Mouse (Mus musculus) bone marrow, adult 2 months (tissue): Measurements from ENCODE around the gene Tnik. TPM values are rescaled to one million over a fixed set of nuclear protein-coding genes. Genes with fewer than 3 reads are reported as not detected.

ENCODE experiments used
- H3K27ac ChIP-seq: fragments of 200-500 bp; 2 replicates; pipeline ENCODE4 v1.5.1; 2012; ENCODE audit warnings: low read depth, mild to moderate bottlenecking, control low read depth, inconsistent platforms, low read length; ENCODE audit not compliant: control insufficient read depth, poor library complexity, insufficient read depth
- H3K4me1 ChIP-seq: fragments of 200-500 bp; 2 replicates; pipeline ENCODE4 v1.6.1; 2011; ENCODE audit warnings: low read length; ENCODE audit not compliant: control insufficient read depth, insufficient read depth
- H3K4me3 ChIP-seq: fragments of 200-500 bp; replicated peaks from 2 replicates; pipeline ENCODE3; 2011; ENCODE audit warnings: mild to moderate bottlenecking, low read depth, low read length, control low read depth; ENCODE audit not compliant: control insufficient read depth
- CTCF ChIP-seq: fragments of 200-500 bp; IDR thresholded peaks from 2 replicates; pipeline ENCODE4 v1.5.1; 2011; ENCODE audit warnings: low read length, control low read depth; ENCODE audit not compliant: control insufficient read depth, insufficient read depth
- POLR2A ChIP-seq: fragments of 200-500 bp; IDR thresholded peaks from 2 replicates; pipeline ENCODE4 v1.6.1; 2011; ENCODE audit warnings: low read depth, mild to moderate bottlenecking, control low read depth, low read length, borderline replicate concordance; ENCODE audit not compliant: control insufficient read depth
- WGBS: fragments of 180-500 bp; shearing (Covaris S2); methylation state at CpG from one replicate; pipeline ENCODE4 v1.1.7; 2018; 5-methylcytosine and 5-hydroxymethylcytosine counted together
- polyA plus RNA-seq: library from polyadenylated mRNA; stranded (reverse); fragments of >200 nt; gene quantifications from 2 replicates; pipeline ENCODE4 v1.2.4, GENCODE M21; 2011; ENCODE audit warnings: low replicate concordance; ENCODE audit not compliant: missing spikeins, insufficient read depth, insufficient read length

Gene Tnik
- polyA plus RNA-seq, 1 experiment: 25.8 TPM

- 62% methylated on average over 5 of the region's 5 CpGs for WGBS
- TF ChIP-seq CTCF (no peak), POLR2A (no peak)
- no peak overlapping the region for H3K4me3 ChIP-seq
- no peak overlapping the region for H3K27ac ChIP-seq
- H3K4me1 ChIP-seq: no peaks in the 10 kb centered on the region
These were observed 106.7 kb downstream of the Tnik start for GRCm38 (mm10) chr3:28369698-28370097.

- H3K4me1 ChIP-seq: no peaks in the 10 kb centered on the region
- 76% methylated on average over 1 of the region's 1 CpGs for WGBS
- no peak overlapping the region for H3K4me3 ChIP-seq
- no peak overlapping the region for H3K27ac ChIP-seq
- no peak for TF ChIP-seq CTCF
- no peak for TF ChIP-seq POLR2A
These were observed 108.6 kb downstream of the Tnik start for GRCm38 (mm10) chr3:28371583-28371982.

- TF ChIP-seq CTCF (no peak), POLR2A (no peak)
- Histone ChIP-seq H3K27ac (no peak overlapping the region), H3K4me1 (no peaks in the 10 kb centered on the region), H3K4me3 (no peak overlapping the region)
- WGBS: 83% methylated on average over 2 of the region's 2 CpGs
These were observed 109.4 kb downstream of the Tnik start for GRCm38 (mm10) chr3:28372459-28372858.

- Histone ChIP-seq H3K4me1 (no peaks in the 10 kb centered on the region), H3K27ac (no peak overlapping the region), H3K4me3 (no peak overlapping the region)
- TF ChIP-seq POLR2A (no peak), CTCF (no peak)
- 82% methylated on average over 6 of the region's 6 CpGs for WGBS
These were observed 111.9 kb downstream of the Tnik start for GRCm38 (mm10) chr3:28374738-28375510.

- Histone ChIP-seq H3K4me3 (no peak overlapping the region), H3K4me1 (no peaks in the 10 kb centered on the region), H3K27ac (no peak overlapping the region)
- TF ChIP-seq CTCF (no peak), POLR2A (no peak)
- WGBS: 61% methylated on average over 2 of the region's 2 CpGs
These were observed 117.2 kb downstream of the Tnik start for GRCm38 (mm10) chr3:28380224-28380623.

- no peak overlapping the region for H3K4me3 ChIP-seq
- no peak for TF ChIP-seq POLR2A
- TF ChIP-seq CTCF: no peak
- no peak overlapping the region for H3K27ac ChIP-seq
- WGBS: 78% methylated on average over 11 of the region's 11 CpGs
- no peaks in the 10 kb centered on the region; the same call in 1 of the 2 replicates for H3K4me1 ChIP-seq
These were observed 120.6 kb downstream of the Tnik start for GRCm38 (mm10) chr3:28383526-28384126.

- TF ChIP-seq CTCF (no peak), POLR2A (no peak)
- 78% methylated on average over 10 of the region's 10 CpGs for WGBS
- H3K4me1 ChIP-seq: no peaks in the 10 kb centered on the region; the same call in 1 of the 2 replicates
These were observed 122.4 kb downstream of the Tnik start for GRCm38 (mm10) chr3:28385199-28385975.

GRCm38 (mm10) chr3:28388540-28388939 is 125.5 kb downstream of the Tnik start:
- 82% methylated on average over 3 of the region's 3 CpGs for WGBS
- H3K27ac ChIP-seq: no peak overlapping the region
- no peaks in the 10 kb centered on the region; the same call in 1 of the 2 replicates for H3K4me1 ChIP-seq
- TF ChIP-seq CTCF: no peak
- TF ChIP-seq POLR2A: no peak
- no peak overlapping the region for H3K4me3 ChIP-seq

More at GRCm38 (mm10) chr3:28385199-28385975, 122.4 kb downstream of the Tnik start:
- H3K4me3 ChIP-seq: no peak overlapping the region
- no peak overlapping the region for H3K27ac ChIP-seq
